Mouse (Mus musculus) C2C12 (cell line): Measurements from ENCODE around the gene Gm13691. TPM values are rescaled to one million over a fixed set of nuclear protein-coding genes. Genes with fewer than 3 reads are reported as not detected.
"Not testable (repeated sequence)": the region's sequence is repeated elsewhere in the genome, so short reads cannot be mapped to it uniquely, and the experiment has no call there.

Experiments
- H3K27me3 ChIP-seq: one replicate; pipeline ENCODE4 v1.6.1; 2011; ENCODE audit not compliant: control insufficient read depth, insufficient read depth, insufficient read length
- H3K36me3 ChIP-seq: one replicate; pipeline ENCODE4 v1.6.1; 2011; ENCODE audit not compliant: control insufficient read depth, insufficient read depth
- H3K4me3 ChIP-seq: one replicate; pipeline ENCODE4 v1.5.1; 2011; ENCODE audit warnings: mild to moderate bottlenecking, control low read depth; ENCODE audit not compliant: poor library complexity, insufficient read depth, severe bottlenecking
- H3K79me2 ChIP-seq: one replicate; pipeline ENCODE4 v1.6.1; 2011; ENCODE audit not compliant: control insufficient read depth, insufficient read depth
- H3K79me3 ChIP-seq: one replicate; pipeline ENCODE4 v1.6.1; 2011; ENCODE audit warnings: low read depth, control low read depth
- H3ac ChIP-seq: one replicate; pipeline ENCODE3; 2011; ENCODE audit warnings: low read depth; ENCODE audit not compliant: control insufficient read depth, insufficient read length
- CEBPB ChIP-seq: IDR thresholded peaks from one replicate; pipeline ENCODE4 v1.6.1; 2011; ENCODE audit warnings: low read depth, mild to moderate bottlenecking, control low read depth, moderate library complexity
- CTCF ChIP-seq: IDR thresholded peaks from one replicate; pipeline ENCODE4 v1.5.1; 2011; ENCODE audit not compliant: control insufficient read depth, insufficient read depth, insufficient read length
- FOSL1 ChIP-seq: IDR thresholded peaks from one replicate; pipeline ENCODE4 v1.8.0; 2011; ENCODE audit warnings: mild to moderate bottlenecking, low read length; ENCODE audit not compliant: poor library complexity, insufficient read depth, severe bottlenecking
- MAX ChIP-seq: IDR thresholded peaks from one replicate; pipeline ENCODE4 v1.6.1; 2011; ENCODE audit warnings: mild to moderate bottlenecking, control low read depth
- MYOD1 ChIP-seq: IDR thresholded peaks from one replicate; pipeline ENCODE4 v1.6.1; 2011; ENCODE audit warnings: low read depth; ENCODE audit not compliant: control insufficient read depth, insufficient read length
- MYOG ChIP-seq: IDR thresholded peaks from one replicate; pipeline ENCODE4 v1.6.1; 2011; ENCODE audit not compliant: control insufficient read depth, insufficient read length; ENCODE audit errors: extremely low read depth
- USF1 ChIP-seq: IDR thresholded peaks from one replicate; pipeline ENCODE4 v1.6.1; 2011; ENCODE audit warnings: low read depth, mild to moderate bottlenecking, control low read depth, moderate library complexity
- polyA plus RNA-seq: library from polyadenylated mRNA; unstranded; fragments of >200 nt; fragmentation: generic; extraction: Trizol; gene quantifications from one replicate; pipeline ENCODE4 v1.2.1, GENCODE M21; 2012; ENCODE audit warnings: missing spikeins

The Gm13691 gene
- polyA plus RNA-seq, 1 experiment: not detected

GRCm38 (mm10) chr2:83993639-83994255 is 3.4 kb downstream of the Gm13691 start:
- H3ac ChIP-seq, H3K27me3 ChIP-seq, H3K36me3 ChIP-seq, H3K79me2 ChIP-seq, H3K4me3 ChIP-seq, H3K79me3 ChIP-seq: not testable (repeated sequence)

- H3K79me2 ChIP-seq, H3K79me3 ChIP-seq, H3ac ChIP-seq, H3K27me3 ChIP-seq, H3K36me3 ChIP-seq, H3K4me3 ChIP-seq: not testable (repeated sequence)
Measured at GRCm38 (mm10) chr2:83994526-83994925, 4.2 kb downstream of the Gm13691 start.

DNA sequence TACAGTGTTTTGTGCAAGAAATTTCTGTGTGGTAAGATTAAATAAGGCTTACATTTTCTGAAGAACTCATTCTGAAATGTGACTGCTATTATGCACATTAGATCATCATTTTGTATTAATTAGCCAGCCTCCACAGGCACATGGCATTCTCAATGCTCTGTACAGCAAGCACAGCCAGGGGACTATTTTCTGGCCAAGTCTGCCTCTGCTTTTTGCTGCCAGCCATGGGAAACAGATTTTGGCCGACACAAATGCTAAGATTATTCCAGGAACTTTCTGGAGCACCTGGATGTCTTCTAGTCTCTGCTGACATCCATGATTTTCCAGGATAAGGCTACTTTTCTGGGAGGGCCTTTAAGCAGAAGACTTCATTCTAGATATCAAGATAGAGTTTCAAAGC is 18.6 kb downstream of the Gm13691 start:
- no peaks in the 10 kb centered on the region for H3K36me3 ChIP-seq
- H3K79me2 ChIP-seq: no peaks in the 10 kb centered on the region
- no peaks in the 10 kb centered on the region for H3K27me3 ChIP-seq
- H3ac ChIP-seq: no peak overlapping the region
- H3K79me3 ChIP-seq: no peaks in the 10 kb centered on the region
- no peak overlapping the region for H3K4me3 ChIP-seq
- TF ChIP-seq CEBPB (no peak), MAX (no peak), MYOD1 (no peak)

GRCm38 (mm10) chr2:84009818-84010217 is 19.5 kb downstream of the Gm13691 start:
- Histone ChIP-seq H3K4me3 (no peak overlapping the region), H3ac (no peak overlapping the region), H3K27me3 (no peaks in the 10 kb centered on the region), H3K79me2 (no peaks in the 10 kb centered on the region), H3K36me3 (no peaks in the 10 kb centered on the region), H3K79me3 (no peaks in the 10 kb centered on the region)
- TF ChIP-seq MYOG: no peak
- no peak for TF ChIP-seq MAX
- TF ChIP-seq CEBPB: no peak
- TF ChIP-seq MYOD1: no peak
- no peak for TF ChIP-seq FOSL1
- no peak for TF ChIP-seq USF1
- TF ChIP-seq CTCF: no peak

DNA sequence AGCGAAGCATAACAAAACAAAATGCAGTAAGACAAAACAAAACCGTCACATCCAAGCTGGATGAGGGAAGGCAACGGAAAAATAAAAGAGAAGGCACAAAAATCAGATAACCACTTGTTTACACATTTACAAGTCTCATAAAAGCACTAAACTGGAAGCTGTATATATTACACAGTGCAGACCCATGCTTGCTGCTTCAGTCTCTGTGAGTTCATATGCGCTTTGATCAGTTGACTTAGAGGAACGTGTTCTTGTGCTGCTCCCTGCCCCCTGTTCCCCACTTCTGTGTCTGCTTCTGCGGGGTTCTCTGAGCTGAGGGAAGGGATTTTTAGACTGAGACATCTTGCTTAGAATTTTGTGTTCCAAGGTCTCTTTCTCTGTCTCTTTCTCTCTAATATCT is 24.2 kb downstream of the Gm13691 start:
- Histone ChIP-seq H3K27me3 (no peaks in the 10 kb centered on the region), H3ac (no peak overlapping the region)

DNA sequence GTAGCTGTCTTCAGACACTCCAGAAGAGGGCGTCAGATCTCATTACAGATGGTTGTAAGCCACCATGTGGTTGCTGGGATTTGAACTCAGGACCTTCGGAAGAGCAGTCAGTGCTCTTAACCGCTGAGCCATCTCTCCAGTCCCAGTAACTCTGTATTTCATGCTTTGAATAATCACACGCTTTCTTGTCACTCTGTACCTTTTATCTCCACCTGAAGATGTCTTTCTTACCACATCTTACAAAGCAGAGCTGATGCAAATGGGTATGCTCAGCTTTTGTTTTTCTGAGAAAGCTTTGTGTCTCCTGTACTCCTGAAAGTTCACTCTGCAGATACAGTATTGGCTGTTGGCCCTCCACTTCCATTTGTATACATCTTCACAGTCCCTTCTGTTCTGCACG is 25.9 kb downstream of the Gm13691 start:
- not testable (repeated sequence) for H3K36me3 ChIP-seq, H3K27me3 ChIP-seq, H3ac ChIP-seq, H3K4me3 ChIP-seq, H3K79me2 ChIP-seq, H3K79me3 ChIP-seq

More for the DNA sequence above, 24.2 kb downstream of the Gm13691 start:
- Histone ChIP-seq H3K36me3 (no peaks in the 10 kb centered on the region), H3K79me2 (no peaks in the 10 kb centered on the region), H3K4me3 (no peak overlapping the region), H3K79me3 (no peaks in the 10 kb centered on the region)
- TF ChIP-seq MYOG (no peak), FOSL1 (no peak), USF1 (no peak), CEBPB (no peak)

GRCm38 (mm10) chr2:84018330-84018729 is 28.0 kb downstream of the Gm13691 start:
- Histone ChIP-seq H3ac (no peak overlapping the region), H3K79me2 (no peaks in the 10 kb centered on the region), H3K79me3 (no peaks in the 10 kb centered on the region), H3K36me3 (no peaks in the 10 kb centered on the region), H3K27me3 (no peaks in the 10 kb centered on the region), H3K4me3 (no peak overlapping the region)
- TF ChIP-seq USF1: no peak
- TF ChIP-seq MAX: no peak
- TF ChIP-seq CEBPB: no peak
- TF ChIP-seq CTCF: no peak
- no peak for TF ChIP-seq FOSL1
- no peak for TF ChIP-seq MYOD1
- TF ChIP-seq MYOG: no peak
